Mouse (Mus musculus): ENCODE measurements around the gene Kng2.

- TF ChIP-seq POLR2A (IDR thresholded peaks at IDR 0.05; ENCODE audit: insufficient read depth, low read depth, low read length) = no peak
- no peak for TF ChIP-seq CTCF (IDR thresholded peaks at IDR 0.05; ENCODE audit: insufficient read depth, low read depth, low read length)
Observed at GRCm38 (mm10) chr16:23030673-23031435, 1.6 kb upstream of the Kng2 start.

Data from olfactory bulb, adult 2 months (tissue).